Mouse (Mus musculus) heart, postnatal 0 days (tissue): ENCODE data around the gene Amotl2. TPM values are rescaled to one million over a fixed set of nuclear protein-coding genes. Genes with fewer than 3 reads are reported as not detected.

Experiments used
- ATAC-seq: fragments of 200-750 bp; cut with Nextera tagmentation; 2 replicates; pipeline ENCODE4 v1.8.0; 2017; ENCODE audit warnings: low read depth, moderate number of reproducible peaks, moderate library complexity; ENCODE audit not compliant: insufficient read depth
- DNase-seq: peaks from one replicate; pipeline ENCODE4 v3.0.0-alpha.2; 2016; ENCODE audit warnings: low spot score
- H3K27ac ChIP-seq: fragments of 300-500 bp; sonication (generic); 2 replicates; pipeline ENCODE4 v1.5.1; 2014; ENCODE audit warnings: low read depth, mild to moderate bottlenecking
- H3K27me3 ChIP-seq: fragments of 300-500 bp; sonication (generic); 2 replicates; pipeline ENCODE4 v1.6.1; 2014; ENCODE audit warnings: low read length, mixed read lengths; ENCODE audit not compliant: control insufficient read depth, insufficient read depth
- H3K36me3 ChIP-seq: fragments of 300-500 bp; sonication (generic); replicated peaks from 2 replicates; pipeline ENCODE4 v1.6.1; 2014; ENCODE audit warnings: low read length, mixed read lengths; ENCODE audit not compliant: control insufficient read depth, insufficient read depth
- H3K4me1 ChIP-seq: fragments of 300-500 bp; sonication (generic); 2 replicates; pipeline ENCODE4 v1.6.1; 2014; ENCODE audit warnings: antibody characterized with exemption; ENCODE audit not compliant: control insufficient read depth, insufficient read depth
- H3K4me2 ChIP-seq: fragments of 300-500 bp; sonication (generic); 2 replicates; pipeline ENCODE4 v1.6.1; 2014; ENCODE audit warnings: low read depth, mild to moderate bottlenecking, low read length, moderate library complexity
- H3K4me3 ChIP-seq: fragments of 300-500 bp; sonication (generic); 2 replicates; pipeline ENCODE4 v1.5.1; 2014; ENCODE audit warnings: low read depth, low read length
- H3K9ac ChIP-seq: fragments of 300-500 bp; sonication (generic); replicated peaks from 2 replicates; pipeline ENCODE4 v1.6.1; 2014; ENCODE audit warnings: low read depth, low read length, mixed read lengths
- H3K9me3 ChIP-seq: fragments of 300-500 bp; sonication (generic); replicated peaks from 2 replicates; pipeline ENCODE4 v1.6.1; 2016; ENCODE audit warnings: low read length; ENCODE audit not compliant: control insufficient read depth
- CTCF ChIP-seq: IDR thresholded peaks from 2 replicates; pipeline ENCODE4 v1.5.1; 2016; ENCODE audit warnings: antibody characterized with exemption, control low read depth, low read depth
- EP300 ChIP-seq: IDR thresholded peaks from 2 replicates; pipeline ENCODE4 v1.6.1; 2016; ENCODE audit warnings: antibody characterized with exemption, low read depth
- WGBS: fragments of 180-500 bp; shearing (Covaris S2); extraction: QIAGEN DNeasy Blood & Tissue Kit; methylation state at CpG from one replicate; pipeline ENCODE4 v1.1.7; 2014; 5-methylcytosine and 5-hydroxymethylcytosine counted together
- polyA plus RNA-seq: library from polyadenylated mRNA; unstranded; fragments of >200 nt; fragmentation: Nextera tagmentation; extraction: Ambion mirVana; gene quantifications from 2 replicates; pipeline ENCODE4 v1.2.1, GENCODE M21; 2015
- total RNA-seq: library from RNA; depleted of rRNA; stranded (reverse); fragments of >200 nt; gene quantifications from 2 replicates; pipeline ENCODE4 v1.2.3, GENCODE M21; 2014; ENCODE audit warnings: low replicate concordance; rRNA removed

Amotl2 gene
- total RNA-seq (115 and 221 TPM in 2 replicates), polyA plus RNA-seq (25.3 and 26.0 TPM in 2 replicates)

GRCm38 (mm10) chr9:102716481-102717163, at the start of gene Amotl2:
Gene Amotl2, plus strand, starts transcription at chr9:102716672.
- peak within 1 kb of the TSS; percentile 94 for H3K4me2 ChIP-seq
- peak within 1 kb of the TSS; percentile 100 for H3K9ac ChIP-seq
- no peak for DNase-seq
- H3K4me3 ChIP-seq, result peak within 1 kb of the TSS; percentile 96
- ATAC-seq, result no peak
- TF ChIP-seq CTCF (no peak), EP300 (no peak)
- WGBS, result 11% methylated on average over 22 of the region's 22 CpGs
- peak within 1 kb of the TSS; percentile 100 for H3K27ac ChIP-seq
- H3K9me3 ChIP-seq, result no peaks in the 10 kb centered on the region
- peaks cover 20% of the 10 kb centered on the region for H3K36me3 ChIP-seq
- H3K27me3 ChIP-seq, result no peaks in the 10 kb centered on the region
- peaks cover 37% of the 10 kb centered on the region for H3K4me1 ChIP-seq

DNA sequence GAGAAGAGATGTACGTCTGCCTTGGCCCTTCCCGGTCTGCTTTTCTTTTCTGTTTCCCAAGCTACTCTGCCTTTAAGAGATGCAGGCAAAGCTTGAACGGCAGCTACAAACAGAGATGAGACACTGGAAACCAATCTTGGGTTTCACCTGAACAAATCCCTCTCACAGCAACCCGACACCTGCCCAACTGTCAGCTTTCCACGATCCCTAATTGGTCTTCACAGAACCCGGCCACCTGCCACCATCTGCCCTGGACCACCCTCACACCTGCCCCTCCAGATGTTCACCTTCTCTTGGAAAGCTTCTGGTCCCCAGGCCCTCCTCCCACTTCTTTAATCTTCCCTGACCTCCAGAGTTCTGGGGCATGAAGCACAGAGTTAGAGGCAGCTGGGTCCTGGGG, 48.4 kb upstream of the Amotl2 start:
- H3K9ac ChIP-seq, result no peak overlapping the region
- H3K27me3 ChIP-seq, result no peaks in the 10 kb centered on the region
- H3K27ac ChIP-seq, result no peak overlapping the region
- H3K4me1 ChIP-seq, result 0 out of 2 replicates have a peak, but pooled peaks cover 4% of the 10 kb centered on the region
- no peak overlapping the region for H3K4me2 ChIP-seq
- ATAC-seq (no peak), DNase-seq (no peak)
- 68% methylated on average over 6 of the region's 6 CpGs for WGBS
- no peaks in the 10 kb centered on the region for H3K36me3 ChIP-seq
- TF ChIP-seq CTCF (no peak), EP300 (no peak)
- no peak overlapping the region for H3K4me3 ChIP-seq
- H3K9me3 ChIP-seq, result no peaks in the 10 kb centered on the region

GRCm38 (mm10) chr9:102668906-102669305, 47.6 kb upstream of the Amotl2 start:
- DNase-seq, result no peak
- Histone ChIP-seq H3K4me3 (no peak overlapping the region), H3K36me3 (no peaks in the 10 kb centered on the region)

GRCm38 (mm10) chr9:102673381-102673780, 43.1 kb upstream of the Amotl2 start:
- no peak overlapping the region for H3K4me2 ChIP-seq
- H3K4me3 ChIP-seq, result no peak overlapping the region
- H3K27me3 ChIP-seq, result no peaks in the 10 kb centered on the region
- DNase-seq (no peak), ATAC-seq (no peak)
- H3K4me1 ChIP-seq, result peaks cover 9% of the 10 kb centered on the region; the same call in 1 of the 2 replicates
- no peak overlapping the region for H3K9ac ChIP-seq
- H3K36me3 ChIP-seq, result no peaks in the 10 kb centered on the region
- H3K9me3 ChIP-seq, result no peaks in the 10 kb centered on the region
- TF ChIP-seq CTCF (no peak), EP300 (no peak)
- 51% methylated on average over 7 of the region's 7 CpGs for WGBS
- H3K27ac ChIP-seq, result no peak overlapping the region

More at GRCm38 (mm10) chr9:102668906-102669305, 47.6 kb upstream of the Amotl2 start:
- TF ChIP-seq EP300, result no peak
- TF ChIP-seq CTCF, result no peak
- Histone ChIP-seq H3K4me1 (0 out of 2 replicates have a peak, but pooled peaks cover 4% of the 10 kb centered on the region), H3K27ac (no peak overlapping the region), H3K27me3 (no peaks in the 10 kb centered on the region), H3K9ac (no peak overlapping the region), H3K9me3 (no peaks in the 10 kb centered on the region), H3K4me2 (no peak overlapping the region)
- ATAC-seq, result no peak
- WGBS, result 85% methylated on average over 12 of the region's 12 CpGs

DNA sequence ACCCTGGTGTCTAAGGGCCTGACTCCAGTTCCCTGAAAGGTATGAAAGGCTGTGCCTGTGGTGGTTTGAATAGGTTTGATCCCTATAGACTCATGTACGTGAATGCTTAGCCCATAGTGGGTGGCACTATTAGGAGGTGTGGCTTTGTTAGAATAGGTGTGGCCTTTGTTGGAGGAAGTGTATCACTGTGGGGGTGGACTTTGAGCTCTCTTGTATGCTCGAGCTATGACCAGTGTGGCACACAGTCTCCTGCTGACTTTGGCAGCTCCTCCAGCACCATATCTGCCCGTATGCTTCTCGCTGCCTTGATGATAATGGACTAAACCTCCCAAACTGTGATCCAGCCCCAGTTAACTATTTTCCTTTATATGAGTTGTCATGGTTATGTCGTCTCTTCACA, 40.5 kb upstream of the Amotl2 start:
- Histone ChIP-seq H3K9me3 (no peaks in the 10 kb centered on the region), H3K36me3 (no peaks in the 10 kb centered on the region), H3K9ac (no peak overlapping the region), H3K4me2 (no peak overlapping the region), H3K4me3 (no peak overlapping the region), H3K4me1 (peaks cover 9% of the 10 kb centered on the region; the same call in 1 of the 2 replicates), H3K27ac (no peak overlapping the region), H3K27me3 (no peaks in the 10 kb centered on the region)
- TF ChIP-seq CTCF (no peak), EP300 (no peak)
- ATAC-seq (no peak), DNase-seq (no peak)
- WGBS, result 43% methylated on average over 5 of the region's 5 CpGs
